Mouse (Mus musculus) hindbrain, embryonic 13.5 days (tissue): ENCODE measurements around the gene Zfp512b. TPM values are rescaled to one million over a fixed set of nuclear protein-coding genes. Genes with fewer than 3 reads are reported as not detected.

Source experiments
- ATAC-seq: fragments of 200-750 bp; cut with Nextera tagmentation; 2 replicates; pipeline ENCODE4 v1.8.0; 2017; ENCODE audit warnings: moderate TSS enrichment; ENCODE audit not compliant: low FRiP score
- H3K27ac ChIP-seq: fragments of 300-500 bp; sonication (generic); 2 replicates; pipeline ENCODE4 v1.5.1; 2015; ENCODE audit warnings: inconsistent platforms, mild to moderate bottlenecking, moderate library complexity
- H3K27me3 ChIP-seq: fragments of 300-500 bp; sonication (generic); 2 replicates; pipeline ENCODE4 v1.6.1; 2015; ENCODE audit warnings: mild to moderate bottlenecking, inconsistent platforms
- H3K36me3 ChIP-seq: fragments of 300-500 bp; sonication (generic); 2 replicates; pipeline ENCODE4 v1.6.1; 2015; ENCODE audit warnings: mild to moderate bottlenecking, inconsistent platforms
- H3K4me1 ChIP-seq: fragments of 300-500 bp; sonication (generic); replicated peaks from 2 replicates; pipeline ENCODE4 v1.6.1; 2015; ENCODE audit warnings: inconsistent platforms
- H3K4me2 ChIP-seq: fragments of 300-500 bp; sonication (generic); 2 replicates; pipeline ENCODE4 v1.6.1; 2015; ENCODE audit warnings: inconsistent platforms, mild to moderate bottlenecking, moderate library complexity
- H3K4me3 ChIP-seq: fragments of 300-500 bp; sonication (generic); 2 replicates; pipeline ENCODE4 v1.5.1; 2015; ENCODE audit warnings: mild to moderate bottlenecking, inconsistent platforms
- H3K9ac ChIP-seq: fragments of 300-500 bp; sonication (generic); 2 replicates; pipeline ENCODE4 v1.6.1; 2015; ENCODE audit warnings: mild to moderate bottlenecking, inconsistent platforms
- H3K9me3 ChIP-seq: fragments of 300-500 bp; sonication (generic); 2 replicates; pipeline ENCODE4 v1.6.1; 2016; ENCODE audit warnings: inconsistent platforms
- WGBS: fragments of 180-500 bp; shearing (Covaris S2); methylation state at CpG from one replicate; pipeline ENCODE4 v1.1.7; 2015; 5-methylcytosine and 5-hydroxymethylcytosine counted together
- polyA plus RNA-seq: library from polyadenylated mRNA; unstranded; fragments of >200 nt; fragmentation: Nextera tagmentation; extraction: Ambion mirVana; gene quantifications from 2 replicates; pipeline ENCODE4 v1.2.1, GENCODE M21; 2015

The Zfp512b gene
- polyA plus RNA-seq, 1 experiment from 2014 or later: 68.0 TPM

DNA sequence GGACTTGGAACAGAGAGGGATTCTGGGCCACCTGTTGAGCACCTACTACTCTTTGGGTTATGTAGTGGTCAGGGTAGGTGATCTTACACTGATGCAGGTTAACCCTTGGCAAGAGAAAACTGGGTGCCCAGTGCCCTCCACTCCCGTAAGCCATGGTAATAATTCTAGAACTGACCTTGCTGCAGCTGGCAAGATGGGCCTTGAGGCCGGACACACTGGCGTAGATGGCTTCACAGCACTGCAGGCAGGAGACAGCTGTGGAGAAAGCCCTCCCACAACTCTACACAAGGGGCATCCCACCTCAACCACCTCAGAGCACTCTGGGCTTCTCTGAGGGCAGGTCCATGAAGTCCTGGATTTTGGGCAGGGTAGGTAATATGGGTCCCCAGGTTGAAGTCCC is 6.5 kb downstream of the Zfp512b start:
- 100% methylated on average over 3 of the region's 3 CpGs for WGBS
- H3K27me3 ChIP-seq: no peaks in the 10 kb centered on the region

DNA sequence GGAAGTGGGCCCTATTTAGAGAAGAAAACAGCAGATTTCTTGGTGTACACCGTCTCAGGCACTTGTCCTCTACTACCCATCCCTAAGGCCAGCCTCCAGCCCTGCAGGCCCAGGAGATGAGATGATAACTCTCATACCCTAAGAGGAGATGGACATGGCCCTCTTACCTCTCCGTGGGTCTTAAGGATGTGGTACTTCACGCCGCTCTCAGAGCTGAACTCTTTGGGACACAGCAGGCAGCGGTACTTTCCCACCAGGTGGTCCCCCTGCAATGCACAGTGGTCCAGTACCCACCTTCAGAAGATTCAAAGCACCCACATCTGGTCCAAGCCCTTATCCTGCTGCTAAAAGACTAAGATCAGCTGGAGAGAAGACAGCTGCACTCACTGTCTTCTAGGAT is 7.1 kb downstream of the Zfp512b start:
- WGBS: 91% methylated on average over 5 of the region's 5 CpGs
- peaks cover 78% of the 10 kb centered on the region for H3K36me3 ChIP-seq
- no peak overlapping the region for H3K9ac ChIP-seq
- no peak for ATAC-seq
- peaks cover 27% of the 10 kb centered on the region for H3K4me1 ChIP-seq
- no peak overlapping the region for H3K27ac ChIP-seq
- no peaks in the 10 kb centered on the region for H3K9me3 ChIP-seq
- no peak overlapping the region for H3K4me2 ChIP-seq
- no peaks in the 10 kb centered on the region for H3K27me3 ChIP-seq
- H3K4me3 ChIP-seq: no peak overlapping the region

More for the DNA sequence above, 6.5 kb downstream of the Zfp512b start:
- Histone ChIP-seq H3K36me3 (peaks cover 81% of the 10 kb centered on the region), H3K9ac (no peak overlapping the region), H3K27ac (no peak overlapping the region), H3K4me2 (no peak overlapping the region), H3K4me1 (peaks cover 27% of the 10 kb centered on the region), H3K9me3 (no peaks in the 10 kb centered on the region), H3K4me3 (no peak overlapping the region)
- ATAC-seq: no peak

DNA sequence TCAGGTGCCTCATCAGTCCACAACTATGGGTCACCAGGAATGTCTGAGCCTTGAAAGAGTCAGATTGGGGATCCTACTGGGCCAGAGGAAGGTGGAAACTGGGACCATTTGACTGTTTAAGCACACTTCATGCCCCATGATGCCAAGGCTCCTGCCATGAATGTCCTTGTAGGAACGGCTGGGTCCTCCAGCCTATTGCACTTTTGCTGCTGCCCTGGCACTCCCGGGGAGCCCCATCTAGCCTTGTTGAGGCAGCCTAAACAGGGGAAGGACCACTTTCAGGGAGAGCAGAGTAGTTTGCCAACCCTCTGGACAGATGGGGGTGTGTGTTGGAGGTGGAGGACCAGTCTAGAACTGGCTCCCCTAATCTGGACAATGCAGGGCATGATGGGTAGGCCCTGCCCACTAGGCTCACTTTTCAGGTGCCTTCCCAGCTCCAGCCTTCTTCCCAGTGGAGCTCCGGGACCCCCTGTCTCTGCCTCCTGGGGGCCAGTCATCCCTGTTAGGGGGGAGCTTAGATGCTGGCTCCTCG is 8.1 kb downstream of the Zfp512b start, which contains the start of gene Uckl1:
TSS of gene Uckl1 (minus strand) at position 482 of the 532 bp plus-strand sequence.
- H3K36me3 ChIP-seq: peaks cover 68% of the 10 kb centered on the region
- no peak within 1 kb of the TSS for H3K4me2 ChIP-seq
- H3K4me3 ChIP-seq: no peak within 1 kb of the TSS
- no peak within 1 kb of the TSS for H3K9ac ChIP-seq
- no peaks in the 10 kb centered on the region for H3K9me3 ChIP-seq
- no peak for ATAC-seq
- H3K4me1 ChIP-seq: peaks cover 27% of the 10 kb centered on the region
- H3K27me3 ChIP-seq: no peaks in the 10 kb centered on the region
- no peak within 1 kb of the TSS for H3K27ac ChIP-seq
- 89% methylated on average over 4 of the region's 4 CpGs for WGBS

DNA sequence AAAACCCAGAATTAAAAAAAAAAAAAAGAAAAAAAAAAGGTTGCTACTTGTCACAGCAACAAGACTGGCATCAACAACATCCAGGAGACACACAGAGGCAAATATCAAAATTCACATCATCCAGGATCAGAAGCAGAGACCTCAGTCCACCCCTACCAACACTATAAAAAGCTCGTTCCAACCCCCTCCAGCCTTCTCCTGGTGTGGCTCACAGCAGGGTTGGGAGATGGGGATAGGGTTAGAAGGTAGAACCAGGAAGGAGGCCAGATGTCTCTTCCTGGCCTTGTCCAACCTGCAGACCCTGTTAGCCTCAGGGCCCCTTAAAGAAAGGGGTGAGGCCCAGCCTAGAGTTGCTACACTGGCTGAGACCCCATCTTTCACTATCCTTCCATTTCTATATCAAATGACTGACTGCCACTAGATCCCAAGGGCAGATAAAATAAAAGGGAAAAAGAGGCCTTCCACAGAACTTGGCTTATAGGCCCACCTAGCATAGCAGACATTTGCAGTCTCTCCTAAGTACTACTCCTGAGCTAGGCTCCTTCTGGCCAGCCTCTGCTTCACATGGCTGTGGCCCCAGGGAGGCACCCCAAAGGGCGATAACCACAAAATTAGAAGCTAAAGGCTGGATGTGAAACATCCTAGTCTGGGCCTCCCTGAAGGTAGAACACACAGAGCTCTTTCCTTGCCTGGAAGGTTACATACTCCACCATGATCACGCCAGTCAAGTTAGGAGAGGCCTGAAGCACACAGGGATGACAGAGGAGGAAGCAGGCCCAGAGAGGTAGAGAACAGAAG is 8.9 kb downstream of the Zfp512b start:
- Histone ChIP-seq H3K4me1 (peaks cover 36% of the 10 kb centered on the region), H3K27ac (no peak overlapping the region), H3K9me3 (no peaks in the 10 kb centered on the region), H3K4me2 (no peak overlapping the region), H3K9ac (no peak overlapping the region), H3K4me3 (no peak overlapping the region), H3K36me3 (peaks cover 59% of the 10 kb centered on the region), H3K27me3 (no peaks in the 10 kb centered on the region)
- no peak for ATAC-seq
- 86% methylated on average over 3 of the region's 3 CpGs for WGBS

DNA sequence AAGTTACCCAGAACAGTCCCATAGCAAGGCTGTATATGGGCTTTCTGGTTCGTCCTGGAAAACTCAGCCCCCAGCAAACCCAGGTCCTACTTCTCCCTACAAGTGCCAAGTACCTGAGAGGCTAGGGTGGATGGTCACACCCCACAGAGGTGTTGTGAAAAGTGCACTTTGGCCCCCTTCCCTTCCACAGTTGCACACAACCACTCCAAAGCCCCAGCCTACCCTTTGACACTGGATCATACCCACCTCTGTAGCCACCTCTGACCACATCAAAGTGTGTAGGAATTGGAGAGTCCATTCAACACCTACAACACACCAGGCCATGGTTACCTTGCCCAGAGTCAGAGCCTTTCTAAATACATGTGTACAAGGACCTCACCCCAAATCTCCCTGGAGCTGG is 9.7 kb downstream of the Zfp512b start:
- Histone ChIP-seq H3K4me2 (no peak overlapping the region), H3K4me3 (no peak overlapping the region), H3K9me3 (no peaks in the 10 kb centered on the region), H3K4me1 (peaks cover 43% of the 10 kb centered on the region), H3K9ac (no peak overlapping the region), H3K36me3 (peaks cover 52% of the 10 kb centered on the region), H3K27me3 (no peaks in the 10 kb centered on the region), H3K27ac (no peak overlapping the region)
- ATAC-seq: no peak
- 92% methylated on average over 1 of the region's 1 CpGs for WGBS

DNA sequence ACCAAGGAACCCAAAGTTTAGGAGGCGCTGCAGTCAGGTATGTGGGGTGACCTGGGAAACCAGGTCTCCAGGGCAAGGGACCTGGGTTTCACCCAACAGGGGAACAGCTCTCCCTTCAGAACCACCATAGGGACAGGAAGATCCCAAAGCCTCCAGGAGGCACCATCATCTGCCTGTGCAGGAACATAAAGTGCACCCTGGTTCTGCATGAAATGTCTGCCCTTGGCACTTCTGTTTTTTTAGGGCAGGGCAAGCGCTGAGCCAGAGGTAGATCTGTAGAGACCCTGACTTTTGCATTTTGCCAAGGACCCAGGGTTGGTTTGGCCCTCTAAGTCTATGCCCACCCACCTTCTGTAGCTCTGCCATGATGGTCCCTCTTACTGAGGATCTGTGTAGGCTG is 10.2 kb downstream of the Zfp512b start:
- Histone ChIP-seq H3K27ac (peak overlapping the region; percentile 96; the same call in 1 of the 2 replicates), H3K9ac (peak overlapping the region; percentile 24; the same call in 1 of the 2 replicates), H3K36me3 (peaks cover 47% of the 10 kb centered on the region), H3K4me3 (peak overlapping the region; percentile 67), H3K9me3 (no peaks in the 10 kb centered on the region), H3K4me1 (peaks cover 49% of the 10 kb centered on the region), H3K27me3 (no peaks in the 10 kb centered on the region), H3K4me2 (peak overlapping the region; percentile 69)
- WGBS: 69% methylated on average over 2 of the region's 2 CpGs
- no peak for ATAC-seq

DNA sequence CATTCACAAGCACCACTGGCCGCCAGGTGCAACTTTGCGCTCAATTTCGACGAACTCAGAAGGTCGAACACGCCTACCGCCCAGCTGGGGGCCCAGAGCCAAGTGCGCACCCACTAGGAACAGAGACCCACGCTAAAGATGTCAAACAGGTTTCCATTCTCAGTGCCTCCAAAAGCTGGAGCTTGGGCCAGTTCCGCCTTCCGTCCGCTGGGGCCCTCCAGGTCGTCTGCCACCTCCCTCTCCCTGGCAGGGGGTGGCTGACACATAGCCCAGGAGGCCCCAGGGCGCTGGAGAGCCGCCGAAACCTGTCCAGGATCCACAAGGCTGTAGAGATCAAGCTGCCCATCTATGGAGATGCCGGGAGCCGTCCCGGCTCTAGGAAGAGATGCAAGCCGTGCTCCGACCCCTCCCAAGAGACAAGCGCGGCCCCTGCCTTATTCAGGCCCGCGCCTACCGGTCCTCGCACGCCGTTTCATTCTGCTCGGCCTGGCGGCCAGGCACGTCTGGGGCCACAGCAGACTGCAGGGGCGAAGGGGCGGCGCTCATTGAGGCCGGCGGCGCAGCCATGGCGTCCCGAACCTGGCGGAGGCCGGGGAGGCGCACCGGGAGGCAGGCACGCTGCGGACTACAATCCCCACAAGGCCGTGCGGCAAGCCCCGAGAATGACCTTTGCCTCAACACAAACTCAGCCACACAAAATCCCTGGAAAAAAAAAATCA is 11.0 kb downstream of the Zfp512b start:
- no peaks in the 10 kb centered on the region for H3K9me3 ChIP-seq
- H3K27ac ChIP-seq: peak overlapping the region; percentile 96
- H3K4me2 ChIP-seq: peak overlapping the region; percentile 69
- H3K36me3 ChIP-seq: peaks cover 39% of the 10 kb centered on the region
- H3K27me3 ChIP-seq: no peaks in the 10 kb centered on the region
- H3K4me3 ChIP-seq: peak overlapping the region; percentile 67
- H3K4me1 ChIP-seq: peaks cover 56% of the 10 kb centered on the region
- H3K9ac ChIP-seq: peak overlapping the region; percentile 91
- ATAC-seq: peak; percentile 71
- under 1% methylated on average over 49 of the region's 49 CpGs for WGBS

DNA sequence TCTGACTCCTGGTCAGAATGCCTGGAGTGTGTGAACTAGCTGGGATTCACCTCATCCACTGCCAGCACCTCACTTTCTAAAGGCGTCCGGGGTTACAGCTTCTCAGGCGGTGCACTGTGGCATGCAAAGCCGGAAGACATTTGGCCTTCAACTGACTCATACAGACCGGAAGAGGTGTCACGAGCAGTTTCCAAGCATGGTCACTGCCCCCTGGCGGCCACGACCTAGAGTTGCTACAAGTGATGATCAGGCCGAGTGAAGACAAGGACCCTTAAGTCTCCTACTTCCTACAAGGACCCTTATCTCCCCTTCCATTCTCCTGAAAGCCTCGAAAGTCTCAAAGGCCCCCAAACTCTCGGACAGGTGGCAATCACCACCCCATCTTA is 11.6 kb downstream of the Zfp512b start:
- Histone ChIP-seq H3K9me3 (no peaks in the 10 kb centered on the region), H3K27me3 (no peaks in the 10 kb centered on the region), H3K4me1 (peaks cover 56% of the 10 kb centered on the region), H3K9ac (peak overlapping the region; percentile 91), H3K4me3 (peak overlapping the region; percentile 67), H3K4me2 (peak overlapping the region; percentile 69), H3K36me3 (peaks cover 34% of the 10 kb centered on the region), H3K27ac (peak overlapping the region; percentile 96)
- under 1% methylated on average over 11 of the region's 11 CpGs for WGBS
- peak; percentile 81 for ATAC-seq

DNA sequence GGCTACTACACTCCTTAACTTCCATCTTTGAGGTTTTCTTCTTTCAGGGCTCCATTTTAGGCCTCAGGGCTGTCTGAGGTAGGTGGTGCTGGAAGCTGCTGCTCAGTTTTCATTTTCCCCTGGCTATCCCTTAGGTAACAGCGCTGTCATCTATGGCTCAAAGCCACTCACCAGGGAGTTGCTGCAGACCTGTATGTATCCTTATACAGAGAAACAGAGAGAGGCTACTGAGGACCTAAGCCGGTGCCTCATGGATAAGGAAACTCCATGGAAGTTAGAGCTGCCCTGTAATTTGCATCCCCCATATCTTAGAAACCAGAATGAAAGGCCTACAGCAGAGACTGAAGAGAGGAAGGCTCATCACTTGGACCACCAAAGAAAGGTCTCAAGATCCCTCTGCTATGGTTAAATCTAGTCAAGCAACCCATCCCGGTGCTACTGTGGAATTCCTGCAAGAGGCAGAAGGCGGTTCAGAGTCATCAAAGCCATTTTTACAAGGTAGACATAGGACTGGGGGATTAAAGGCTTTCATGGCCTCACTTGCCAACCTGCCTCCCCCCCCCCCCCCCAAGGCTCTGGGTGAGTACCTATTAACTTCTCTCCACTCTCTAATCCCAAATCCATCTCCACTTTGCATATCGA is 12.4 kb downstream of the Zfp512b start:
- ATAC-seq: no peak
- H3K4me1 ChIP-seq: peaks cover 56% of the 10 kb centered on the region
- H3K9me3 ChIP-seq: no peaks in the 10 kb centered on the region
- peak overlapping the region; percentile 67 for H3K4me3 ChIP-seq
- peak overlapping the region; percentile 69 for H3K4me2 ChIP-seq
- H3K27ac ChIP-seq: 0 out of 2 replicates have a peak overlapping the region, but pooled peaks have one; percentile 68
- peaks cover 26% of the 10 kb centered on the region for H3K36me3 ChIP-seq
- H3K27me3 ChIP-seq: no peaks in the 10 kb centered on the region
- peak overlapping the region; percentile 91 for H3K9ac ChIP-seq
- 82% methylated on average over 5 of the region's 5 CpGs for WGBS

DNA sequence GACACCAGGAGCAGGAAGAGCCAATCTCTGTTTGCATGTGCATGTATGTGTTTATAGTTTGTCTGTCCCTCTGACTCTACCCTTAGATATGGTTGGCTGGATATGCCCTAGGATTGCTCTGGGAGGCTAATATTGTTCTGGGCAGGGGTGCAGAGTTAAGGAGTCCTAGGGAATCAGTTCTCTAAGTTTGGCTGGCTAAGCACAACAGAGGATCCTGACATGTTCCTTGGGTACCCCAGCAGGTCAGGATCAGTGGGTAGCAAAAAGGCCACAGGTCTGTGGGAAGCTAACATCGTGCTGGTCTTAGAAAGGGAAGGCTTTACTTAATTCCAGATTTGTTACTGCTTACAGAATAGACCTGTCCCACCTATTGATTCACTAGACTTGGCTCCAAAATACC is 12.9 kb downstream of the Zfp512b start:
- no peak for ATAC-seq
- Histone ChIP-seq H3K4me3 (no peak overlapping the region), H3K27me3 (no peaks in the 10 kb centered on the region), H3K4me1 (peaks cover 56% of the 10 kb centered on the region), H3K4me2 (no peak overlapping the region), H3K9ac (peak overlapping the region; percentile 47; the same call in 1 of the 2 replicates), H3K27ac (no peak overlapping the region), H3K9me3 (no peaks in the 10 kb centered on the region), H3K36me3 (peaks cover 21% of the 10 kb centered on the region)
- 96% methylated on average over 1 of the region's 1 CpGs for WGBS

DNA sequence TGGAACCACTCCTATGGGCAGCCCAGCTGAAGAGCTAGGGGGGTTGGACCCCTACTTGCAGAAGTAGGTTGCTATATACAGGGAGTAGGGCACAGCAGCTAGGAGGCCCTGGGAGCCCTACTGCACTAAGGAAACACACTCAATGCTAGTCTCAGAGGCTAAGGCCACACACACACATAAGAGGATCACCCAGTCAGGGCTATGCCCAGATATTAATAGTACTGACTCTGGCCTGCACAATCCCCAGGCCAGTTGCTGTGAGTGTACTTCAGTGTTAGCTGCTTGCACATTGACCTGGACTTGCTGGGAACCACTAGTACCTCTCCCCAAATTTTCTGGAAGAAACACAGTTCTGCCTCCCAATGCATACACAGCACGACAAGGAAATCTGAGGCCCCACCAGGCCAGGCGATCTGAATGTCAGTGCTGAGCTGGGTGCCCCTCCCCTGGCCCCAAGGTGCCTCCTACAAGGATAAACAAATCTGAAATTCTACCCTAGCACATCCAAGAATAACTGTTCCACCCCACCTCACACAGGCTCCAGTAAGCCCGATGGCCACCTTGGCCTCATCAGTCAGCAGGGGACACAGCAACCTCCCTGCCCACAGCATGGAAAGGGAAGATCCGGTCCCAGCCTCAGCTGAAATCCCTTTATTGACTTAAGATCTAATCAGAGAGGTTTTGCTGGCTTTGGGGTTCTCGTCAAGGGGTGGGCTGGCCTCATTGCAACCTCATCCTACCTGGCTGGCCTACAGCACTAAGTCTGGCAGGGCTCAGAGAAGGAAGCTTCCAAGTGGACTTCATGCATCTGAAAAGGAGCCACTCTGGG is 13.6 kb downstream of the Zfp512b start:
- 83% methylated on average over 5 of the region's 5 CpGs for WGBS
- H3K27ac ChIP-seq: no peak overlapping the region
- peak overlapping the region; percentile 47; the same call in 1 of the 2 replicates for H3K9ac ChIP-seq
- no peak overlapping the region for H3K4me3 ChIP-seq
- peaks cover 56% of the 10 kb centered on the region for H3K4me1 ChIP-seq
- no peaks in the 10 kb centered on the region for H3K9me3 ChIP-seq
- ATAC-seq: no peak
- peaks cover 21% of the 10 kb centered on the region for H3K36me3 ChIP-seq
- H3K4me2 ChIP-seq: no peak overlapping the region
- no peaks in the 10 kb centered on the region for H3K27me3 ChIP-seq
